Comparison of ENCODE assay signal across 9 mouse cellular contexts in genomic region chr19:53824872-53825680, GRCm38 (mm10).
DNase-seq lines count a peak whose midpoint lies in the region; ATAC-seq and TF ChIP-seq lines count a peak whose summit lies in the region.
"Had no signal": no experiment of that assay in that cellular context is flagged by ENCODE, and none has a peak within 500 bp of the region (broad histone marks: within the 10 kb centered on the region; RNA-seq: fewer than 3 reads in every experiment).

No protein-coding gene starts in this region.

- TF ChIP-seq CTCF in kidney, adult 2 months (conservative IDR thresholded peaks at IDR 0.05; ENCODE audit: insufficient read depth, insufficient read length, low read depth, low read length) = no peak
- no peak for TF ChIP-seq CTCF in embryonic fibroblast, embryonic 13.5 days (IDR thresholded peaks at IDR 0.05; ENCODE audit: borderline replicate concordance, insufficient read depth, low read length)
- peak; percentile 38; the same call in 1 of the 2 replicates for TF ChIP-seq CTCF in hindbrain, postnatal 0 days (IDR thresholded peaks at IDR 0.05; ENCODE audit: low read depth)

- H3K9me3 ChIP-seq in hindbrain, postnatal 0 days (ENCODE audit: low read length) = no peaks in the 10 kb centered on the region
- no peaks in the 10 kb centered on the region for H3K9me3 ChIP-seq in megakaryocyte, embryonic 14.5 days

- peak overlapping the region; percentile 39 for H3K4me3 ChIP-seq in kidney, adult 2 months (ENCODE audit: insufficient read depth, low read depth, low read length)
- H3K4me3 ChIP-seq in embryonic fibroblast, embryonic 13.5 days (ENCODE audit: insufficient read depth, low read length) = peak overlapping the region; percentile 33
- peak overlapping the region; percentile 23 for H3K4me3 ChIP-seq in hindbrain, postnatal 0 days (ENCODE audit: low read length)
- peak overlapping the region; percentile 71 for H3K4me3 ChIP-seq in megakaryocyte, embryonic 14.5 days (replicated peaks)

- H3K4me1 ChIP-seq in kidney, adult 2 months (ENCODE audit: control insufficient read depth, insufficient read depth, low read length) = no peaks in the 10 kb centered on the region; the same call in 1 of the 2 replicates
- H3K4me1 ChIP-seq in embryonic fibroblast, embryonic 13.5 days (ENCODE audit: control insufficient read depth, insufficient read depth, low read length) = no peaks in the 10 kb centered on the region
- H3K4me1 ChIP-seq in hindbrain, postnatal 0 days (ENCODE audit: insufficient read depth, low read length) = 0 out of 2 replicates have a peak, but pooled peaks cover 3% of the 10 kb centered on the region
- peaks cover 39% of the 10 kb centered on the region for H3K4me1 ChIP-seq in megakaryocyte, embryonic 14.5 days

- H3K27ac ChIP-seq in kidney, adult 2 months (ENCODE audit: insufficient read depth, low read depth, low read length) = no peak overlapping the region
- no peak overlapping the region for H3K27ac ChIP-seq in embryonic fibroblast, embryonic 13.5 days (ENCODE audit: insufficient read depth, low read length)
- H3K27ac ChIP-seq in hindbrain, postnatal 0 days = peak overlapping the region; percentile 29; the same call in 1 of the 2 replicates

- peak overlapping the region; percentile 40 for H3K4me2 ChIP-seq in hindbrain, postnatal 0 days (ENCODE audit: low read depth, low read length)

- 81% methylated on average over 21 of the region's 21 CpGs for WGBS in kidney, adult 2 months
- 66% methylated on average over 21 of the region's 21 CpGs for WGBS in hindbrain, postnatal 0 days

- no peaks in the 10 kb centered on the region for H3K36me3 ChIP-seq in kidney, adult 2 months (ENCODE audit: control insufficient read depth, insufficient read depth, low read length)
- H3K36me3 ChIP-seq in hindbrain, postnatal 0 days (ENCODE audit: insufficient read depth, low read length) = no peaks in the 10 kb centered on the region
- no peaks in the 10 kb centered on the region for H3K36me3 ChIP-seq in megakaryocyte, embryonic 14.5 days (replicated peaks; ENCODE audit: low read length)

- TF ChIP-seq POLR2A in kidney, adult 2 months (IDR thresholded peaks at IDR 0.05; ENCODE audit: low read depth, low read length) = no peak
- peak; percentile 42; the same call in 1 of the 2 replicates for TF ChIP-seq POLR2A in embryonic fibroblast, embryonic 13.5 days (IDR thresholded peaks at IDR 0.05; ENCODE audit: low read depth, low read length)

- no peaks in the 10 kb centered on the region for H3K27me3 ChIP-seq in kidney, adult 2 months (replicated peaks; ENCODE audit: control insufficient read depth, insufficient read depth, low read length)
- H3K27me3 ChIP-seq in hindbrain, postnatal 0 days (ENCODE audit: insufficient read depth, low read length) = no peaks in the 10 kb centered on the region
- no peaks in the 10 kb centered on the region for H3K27me3 ChIP-seq in megakaryocyte, embryonic 14.5 days (replicated peaks)
- H3K27me3 ChIP-seq: Patski had no signal

- no peak overlapping the region for H3K9ac ChIP-seq in hindbrain, postnatal 0 days (replicated peaks; ENCODE audit: low read length)

- peak; percentile 36 for DNase-seq in kidney, adult 2 months
- DNase-seq in kidney, postnatal 14 days = no peak
- DNase-seq in hindbrain, postnatal 0 days (ENCODE audit: low spot score) = peak; percentile 30
- DNase-seq in thymus, postnatal 25 days = peak; percentile 28
- DNase-seq in ovary, postnatal 36 days (ENCODE audit: low spot score) = no peak

- peak; percentile 61 for ATAC-seq in activated CD4-positive, CD25-positive, alpha-beta regulatory T cell, adult 4 months
- ATAC-seq in hindbrain, postnatal 0 days = peak; percentile 80
- ATAC-seq: Patski had no signal

Comparison
In these comparisons a context has a peak if more than half of its experiments do, and no peak if none do; other contexts are left out.
1. DNase-seq: peak in kidney, adult 2 months (single experiment), hindbrain, postnatal 0 days (single experiment) and thymus, postnatal 25 days (single experiment); none in kidney, postnatal 14 days (single experiment) and ovary, postnatal 36 days (single experiment).
2. Peak in every context shown above with its lines, with median percentiles within 50 percentile points of each other: H3K4me3 ChIP-seq.